Mouse (Mus musculus): ENCODE measurements around the gene Zfp296.
A peak's percentile ranks its signal among the peaks of the same experiment; 100 is the strongest.

Zfp296 gene

GRCm38 (mm10) chr7:19561765-19562642 lies 15.1 kb upstream of the Zfp296 start:
- DNase-seq (ENCODE audit: low spot score in 2 of 2): peak; percentile 93 to 96

GRCm38 (mm10) chr7:19562643-19563410 lies 14.3 kb upstream of the Zfp296 start, which contains the start of gene Ppp1r37:
Gene Ppp1r37 (minus strand): TSS chr7:19563076.
- peak; percentile 40 to 44 for DNase-seq (ENCODE audit: low spot score in 2 of 2)

- DNase-seq (ENCODE audit: low spot score in 2 of 2): peak in 1 of 2 experiments; percentile 65
Observed at GRCm38 (mm10) chr7:19563884-19564283, 13.2 kb upstream of the Zfp296 start.

- peak; percentile 34 to 56 for DNase-seq (ENCODE audit: low spot score in 2 of 2)
Observed at GRCm38 (mm10) chr7:19564455-19564854, 12.6 kb upstream of the Zfp296 start.

GRCm38 (mm10) chr7:19565803-19566202 lies 11.3 kb upstream of the Zfp296 start:
- DNase-seq (ENCODE audit: low spot score in 2 of 2): no peak

- no peak for DNase-seq (ENCODE audit: low spot score in 2 of 2)
Observed at GRCm38 (mm10) chr7:19567426-19567825, 9.7 kb upstream of the Zfp296 start.

GRCm38 (mm10) chr7:19569647-19570046 lies 7.4 kb upstream of the Zfp296 start:
- DNase-seq (ENCODE audit: low spot score in 2 of 2): no peak

- peak; percentile 88 for DNase-seq (ENCODE audit: low spot score in 2 of 2)
Observed at GRCm38 (mm10) chr7:19572926-19573775, 3.9 kb upstream of the Zfp296 start.

- no peak for DNase-seq (ENCODE audit: low spot score in 2 of 2)
Observed at GRCm38 (mm10) chr7:19573776-19574140, 3.3 kb upstream of the Zfp296 start.

GRCm38 (mm10) chr7:19575559-19575958 lies 1.5 kb upstream of the Zfp296 start:
- DNase-seq (ENCODE audit: low spot score in 2 of 2): no peak

GRCm38 (mm10) chr7:19577877-19578414 lies 859 bp downstream of the Zfp296 start:
- peak in 1 of 2 experiments; percentile 58 for DNase-seq (ENCODE audit: low spot score in 2 of 2)

GRCm38 (mm10) chr7:19578436-19578835 lies 1.3 kb downstream of the Zfp296 start:
- no peak for DNase-seq (ENCODE audit: low spot score in 2 of 2)

GRCm38 (mm10) chr7:19579751-19580150 lies 2.7 kb downstream of the Zfp296 start:
- no peak for DNase-seq (ENCODE audit: low spot score in 2 of 2)

GRCm38 (mm10) chr7:19580634-19581033 lies 3.5 kb downstream of the Zfp296 start:
- DNase-seq (ENCODE audit: low spot score in 2 of 2): no peak

GRCm38 (mm10) chr7:19586269-19586668 lies 9.2 kb downstream of the Zfp296 start:
- no peak for DNase-seq (ENCODE audit: low spot score in 2 of 2)

- DNase-seq (ENCODE audit: low spot score in 2 of 2): peak; percentile 57 to 83
Observed at GRCm38 (mm10) chr7:19589207-19589606, 12.1 kb downstream of the Zfp296 start.

GRCm38 (mm10) chr7:19589917-19590316 lies 12.8 kb downstream of the Zfp296 start:
- peak; percentile 69 to 88 for DNase-seq (ENCODE audit: low spot score in 2 of 2)

- peak in 1 of 2 experiments; percentile 12 for DNase-seq (ENCODE audit: low spot score in 2 of 2)
Observed at GRCm38 (mm10) chr7:19593061-19593730, 16.1 kb downstream of the Zfp296 start.

GRCm38 (mm10) chr7:19600562-19600961 lies 23.5 kb downstream of the Zfp296 start:
- no peak for DNase-seq (ENCODE audit: low spot score in 2 of 2)

GRCm38 (mm10) chr7:19603055-19603454 lies 26.0 kb downstream of the Zfp296 start:
- no peak for DNase-seq (ENCODE audit: low spot score in 2 of 2)

Data from spleen, postnatal 10 days (tissue).